Mouse (Mus musculus) neural tube, embryonic 13.5 days (tissue): ENCODE results near the gene Rfx5. TPM values are rescaled to one million over a fixed set of nuclear protein-coding genes. Genes with fewer than 3 reads are reported as not detected.
"Not testable (repeated sequence)": the region's sequence is repeated elsewhere in the genome, so short reads cannot be mapped to it uniquely, and the experiment has no call there.

Experiments used
- ATAC-seq: fragments of 200-750 bp; cut with Nextera tagmentation; 2 replicates; pipeline ENCODE4 v1.8.0; 2017; ENCODE audit warnings: low read depth, mild to moderate bottlenecking, moderate TSS enrichment, moderate library complexity
- H3K27ac ChIP-seq: fragments of 300-500 bp; sonication (generic); replicated peaks from 2 replicates; pipeline ENCODE4 v1.5.1; 2015; ENCODE audit warnings: moderate library complexity, mild to moderate bottlenecking, inconsistent platforms
- H3K27me3 ChIP-seq: fragments of 300-500 bp; sonication (generic); 2 replicates; pipeline ENCODE4 v1.6.1; 2015; ENCODE audit warnings: mild to moderate bottlenecking, inconsistent platforms
- H3K36me3 ChIP-seq: fragments of 300-500 bp; sonication (generic); 2 replicates; pipeline ENCODE4 v1.6.1; 2015; ENCODE audit warnings: mild to moderate bottlenecking, inconsistent platforms
- H3K4me1 ChIP-seq: fragments of 300-500 bp; sonication (generic); replicated peaks from 2 replicates; pipeline ENCODE4 v1.6.1; 2015; ENCODE audit warnings: inconsistent platforms
- H3K4me2 ChIP-seq: fragments of 300-500 bp; sonication (generic); 2 replicates; pipeline ENCODE4 v1.6.1; 2015; ENCODE audit warnings: inconsistent platforms, mild to moderate bottlenecking, moderate library complexity
- H3K4me3 ChIP-seq: fragments of 300-500 bp; sonication (generic); 2 replicates; pipeline ENCODE4 v1.5.1; 2015; ENCODE audit warnings: mild to moderate bottlenecking, inconsistent platforms
- H3K9ac ChIP-seq: fragments of 300-500 bp; sonication (generic); 2 replicates; pipeline ENCODE4 v1.6.1; 2015; ENCODE audit warnings: moderate library complexity, mild to moderate bottlenecking, inconsistent platforms
- H3K9me3 ChIP-seq: fragments of 300-500 bp; sonication (generic); 2 replicates; pipeline ENCODE4 v1.6.1; 2016; ENCODE audit warnings: inconsistent platforms
- WGBS: fragments of 180-500 bp; shearing (Covaris S2); methylation state at CpG from one replicate; pipeline ENCODE4 v1.1.7; 2015; 5-methylcytosine and 5-hydroxymethylcytosine counted together
- polyA plus RNA-seq: library from polyadenylated mRNA; unstranded; fragments of >200 nt; fragmentation: Nextera tagmentation; extraction: Ambion mirVana; gene quantifications from 2 replicates; pipeline ENCODE4 v1.2.1, GENCODE M21; 2015

Rfx5 gene
- polyA plus RNA-seq, 1 experiment from 2014 or later: 5.5 TPM

GRCm38 (mm10) chr3:94942211-94942967 lies 11.5 kb upstream of the Rfx5 start:
- not testable (repeated sequence) for H3K4me2 ChIP-seq, H3K4me3 ChIP-seq, H3K36me3 ChIP-seq, H3K27ac ChIP-seq, H3K9me3 ChIP-seq, H3K9ac ChIP-seq, H3K4me1 ChIP-seq, ATAC-seq, H3K27me3 ChIP-seq
- WGBS: 79% methylated on average over 9 of the region's 9 CpGs

- H3K27me3 ChIP-seq, H3K4me2 ChIP-seq, H3K9me3 ChIP-seq, ATAC-seq, H3K36me3 ChIP-seq, H3K4me1 ChIP-seq, H3K4me3 ChIP-seq, H3K9ac ChIP-seq, H3K27ac ChIP-seq: not testable (repeated sequence)
- WGBS: 29% methylated on average over 4 of the region's 4 CpGs
Measured at GRCm38 (mm10) chr3:94943706-94944105, 10.2 kb upstream of the Rfx5 start.

DNA sequence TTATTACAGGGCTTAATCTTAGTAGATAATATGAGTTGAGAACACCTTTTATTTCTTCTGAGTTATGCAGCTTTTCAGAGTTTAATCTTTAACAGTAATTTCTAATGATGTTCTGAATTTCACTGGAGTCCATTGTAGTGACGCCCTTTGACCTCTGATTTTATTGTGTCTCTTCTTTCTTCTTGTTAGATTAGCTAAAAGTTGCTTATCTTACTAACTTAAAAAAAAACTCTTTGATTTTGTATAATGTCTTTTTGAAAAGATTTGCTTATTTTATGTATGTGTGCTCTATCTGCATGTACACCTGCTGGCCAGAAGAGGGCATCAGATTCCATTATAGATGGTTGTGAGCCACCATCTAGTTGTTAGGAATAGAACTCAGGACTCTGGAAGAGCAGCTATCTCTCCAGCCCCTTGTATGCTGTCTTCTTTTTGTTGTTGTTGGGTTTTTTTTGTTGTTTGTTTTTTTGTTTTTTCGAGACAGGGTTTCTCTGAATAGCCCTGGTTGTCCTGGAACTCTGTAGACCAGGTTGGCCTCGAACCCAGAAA lies 5.7 kb upstream of the Rfx5 start:
- 71% methylated on average over 3 of the region's 3 CpGs for WGBS
- Histone ChIP-seq H3K36me3 (no peaks in the 10 kb centered on the region), H3K9ac (no peak overlapping the region), H3K4me3 (no peak overlapping the region), H3K27me3 (no peaks in the 10 kb centered on the region), H3K4me2 (no peak overlapping the region), H3K9me3 (no peaks in the 10 kb centered on the region), H3K27ac (no peak overlapping the region), H3K4me1 (peaks cover 6% of the 10 kb centered on the region)
- no peak for ATAC-seq

- Histone ChIP-seq H3K4me3 (no peak overlapping the region), H3K36me3 (no peaks in the 10 kb centered on the region), H3K9ac (no peak overlapping the region), H3K27ac (no peak overlapping the region), H3K4me2 (no peak overlapping the region), H3K27me3 (no peaks in the 10 kb centered on the region), H3K9me3 (no peaks in the 10 kb centered on the region), H3K4me1 (peaks cover 12% of the 10 kb centered on the region)
- 84% methylated on average over 3 of the region's 3 CpGs for WGBS
- no peak for ATAC-seq
Measured at GRCm38 (mm10) chr3:94949645-94950044, 4.2 kb upstream of the Rfx5 start.

DNA sequence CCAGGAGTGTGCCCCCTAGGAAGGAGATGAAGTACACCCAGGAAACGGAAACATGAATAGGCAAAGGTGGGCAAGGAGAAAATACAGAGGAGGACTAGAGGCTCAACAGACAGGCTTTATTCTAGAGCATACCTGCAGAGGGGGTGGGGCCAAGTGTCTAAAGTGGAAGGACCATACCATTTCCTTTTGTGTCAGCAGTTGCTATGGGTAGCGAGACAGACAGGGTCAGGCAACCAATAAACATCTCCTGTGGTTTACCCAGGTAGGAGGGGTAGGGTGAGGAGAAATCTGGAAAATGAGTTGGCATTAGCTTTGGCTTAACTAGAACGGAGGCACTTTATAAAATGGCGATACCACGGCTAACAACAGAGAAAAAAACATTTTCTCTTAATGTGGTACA lies 1.1 kb upstream of the Rfx5 start:
- H3K36me3 ChIP-seq: peaks cover 23% of the 10 kb centered on the region
- 72% methylated on average over 5 of the region's 5 CpGs for WGBS
- no peak overlapping the region for H3K9ac ChIP-seq
- H3K4me2 ChIP-seq: peak overlapping the region; percentile 61
- peak overlapping the region; percentile 70 for H3K4me3 ChIP-seq
- H3K27me3 ChIP-seq: no peaks in the 10 kb centered on the region
- peaks cover 24% of the 10 kb centered on the region for H3K4me1 ChIP-seq
- no peak for ATAC-seq
- no peaks in the 10 kb centered on the region for H3K9me3 ChIP-seq
- H3K27ac ChIP-seq: no peak overlapping the region

DNA sequence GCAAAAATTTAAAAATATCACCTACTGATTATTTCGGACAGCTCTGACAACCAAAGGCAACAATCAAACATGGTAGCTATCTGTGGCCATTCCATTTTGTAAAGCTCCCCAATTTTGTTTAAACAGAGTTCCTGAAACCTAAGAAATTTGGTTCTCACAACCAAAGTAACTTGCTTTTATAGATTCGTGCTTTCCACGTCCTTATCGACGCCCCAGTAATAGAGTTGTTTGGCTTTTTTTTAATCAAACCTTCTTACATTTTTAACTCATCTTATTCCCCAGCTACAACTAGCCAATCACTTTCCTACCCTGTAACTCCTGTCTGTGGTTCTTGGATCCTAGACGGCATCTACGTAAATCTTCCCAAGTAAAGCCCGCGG lies 501 bp upstream of the Rfx5 start:
- peak overlapping the region; percentile 61 for H3K4me2 ChIP-seq
- peaks cover 24% of the 10 kb centered on the region for H3K4me1 ChIP-seq
- H3K27me3 ChIP-seq: no peaks in the 10 kb centered on the region
- 17% methylated on average over 9 of the region's 9 CpGs for WGBS
- peak overlapping the region; percentile 96 for H3K27ac ChIP-seq
- H3K9ac ChIP-seq: peak overlapping the region; percentile 87
- H3K36me3 ChIP-seq: peaks cover 28% of the 10 kb centered on the region
- no peak; the same call in 1 of the 2 replicates for ATAC-seq
- peak overlapping the region; percentile 70 for H3K4me3 ChIP-seq
- no peaks in the 10 kb centered on the region for H3K9me3 ChIP-seq

GRCm38 (mm10) chr3:94958295-94958694 lies 4.4 kb downstream of the Rfx5 start:
- Histone ChIP-seq H3K27ac (no peak overlapping the region), H3K27me3 (no peaks in the 10 kb centered on the region), H3K9ac (no peak overlapping the region), H3K4me1 (peaks cover 22% of the 10 kb centered on the region), H3K4me2 (no peak overlapping the region), H3K36me3 (peaks cover 39% of the 10 kb centered on the region), H3K4me3 (no peak overlapping the region), H3K9me3 (no peaks in the 10 kb centered on the region)
- ATAC-seq: no peak
- WGBS: 95% methylated on average over 8 of the region's 8 CpGs

DNA sequence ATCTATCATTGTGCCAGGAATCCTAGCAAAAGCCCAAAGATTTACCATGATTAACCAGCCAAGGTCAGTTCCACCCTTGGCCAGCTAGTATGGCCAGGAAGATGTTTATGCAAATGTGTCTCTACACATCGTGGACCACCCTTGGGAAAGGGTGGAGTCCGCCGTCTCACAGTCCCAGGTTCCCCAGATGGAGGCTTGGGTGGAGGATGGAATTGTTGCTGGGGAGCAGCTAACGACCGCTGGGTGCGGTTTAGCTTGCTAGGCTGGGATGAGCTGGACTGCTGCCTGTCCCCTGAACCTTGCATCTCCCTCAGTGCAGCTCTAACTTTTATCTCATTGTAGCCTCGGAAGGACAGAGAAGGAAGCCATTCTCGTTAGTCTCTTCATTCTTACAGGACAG lies 6.0 kb downstream of the Rfx5 start:
- Histone ChIP-seq H3K4me3 (no peak overlapping the region), H3K9me3 (no peaks in the 10 kb centered on the region), H3K27me3 (no peaks in the 10 kb centered on the region), H3K4me1 (peaks cover 16% of the 10 kb centered on the region), H3K9ac (no peak overlapping the region), H3K36me3 (peaks cover 39% of the 10 kb centered on the region), H3K27ac (no peak overlapping the region), H3K4me2 (no peak overlapping the region)
- 41% methylated on average over 8 of the region's 8 CpGs for WGBS
- ATAC-seq: no peak

DNA sequence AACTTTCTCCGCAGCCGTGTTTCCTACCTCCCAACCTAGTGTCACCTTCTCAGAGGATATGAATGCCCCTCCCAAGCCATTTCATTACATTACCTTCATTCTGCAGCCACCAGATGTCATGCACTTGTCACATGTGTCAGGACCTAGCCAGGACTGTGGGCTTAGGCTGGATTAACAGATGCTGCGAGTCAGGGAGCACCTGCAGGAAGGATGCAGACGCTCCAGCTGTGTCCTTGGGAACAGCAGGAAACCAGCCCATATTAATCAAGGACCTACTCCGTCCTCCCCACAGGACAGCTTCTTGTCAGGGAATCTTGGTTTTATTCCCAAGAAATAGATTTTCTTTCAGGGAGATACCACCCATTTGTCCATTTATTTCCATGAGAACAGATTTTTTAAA lies 6.4 kb downstream of the Rfx5 start:
- Histone ChIP-seq H3K4me2 (no peak overlapping the region), H3K27ac (no peak overlapping the region), H3K9me3 (no peaks in the 10 kb centered on the region), H3K4me1 (peaks cover 11% of the 10 kb centered on the region), H3K4me3 (no peak overlapping the region), H3K9ac (no peak overlapping the region), H3K27me3 (no peaks in the 10 kb centered on the region), H3K36me3 (peaks cover 39% of the 10 kb centered on the region)
- 49% methylated on average over 5 of the region's 5 CpGs for WGBS
- no peak for ATAC-seq

GRCm38 (mm10) chr3:94964989-94965388 lies 11.1 kb downstream of the Rfx5 start:
- 97% methylated on average over 1 of the region's 1 CpGs for WGBS
- Histone ChIP-seq H3K4me3 (no peak overlapping the region), H3K27me3 (no peaks in the 10 kb centered on the region), H3K4me2 (no peak overlapping the region), H3K9ac (no peak overlapping the region), H3K4me1 (0 out of 2 replicates have a peak, but pooled peaks cover 4% of the 10 kb centered on the region), H3K9me3 (no peaks in the 10 kb centered on the region), H3K36me3 (no peaks in the 10 kb centered on the region), H3K27ac (no peak overlapping the region)
- no peak for ATAC-seq

DNA sequence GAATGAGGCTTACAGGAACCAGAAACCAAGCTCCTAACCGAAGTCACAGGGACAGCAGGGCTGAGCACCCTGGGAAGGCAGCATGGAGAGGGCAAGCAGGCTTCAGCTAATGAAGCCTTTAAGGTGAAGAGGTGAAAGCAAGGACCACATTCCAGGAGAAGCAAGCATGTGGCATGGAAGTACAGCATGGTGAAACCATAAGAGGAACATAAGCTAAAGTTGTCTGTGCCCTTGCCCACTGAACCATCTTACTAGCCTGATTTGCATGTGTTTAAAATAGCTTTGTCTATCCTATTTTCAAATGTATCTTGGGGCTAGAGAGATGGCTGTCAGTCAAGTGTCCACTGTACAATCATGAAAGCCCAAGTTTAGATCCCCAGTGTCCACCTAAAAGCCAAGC lies 12.0 kb downstream of the Rfx5 start:
- H3K4me3 ChIP-seq: no peak overlapping the region

GRCm38 (mm10) chr3:94972552-94972951 lies 18.7 kb downstream of the Rfx5 start:
- peaks cover 5% of the 10 kb centered on the region; the same call in 1 of the 2 replicates for H3K36me3 ChIP-seq
- WGBS: 87% methylated on average over 3 of the region's 3 CpGs
- ATAC-seq: no peak

More for the DNA sequence above, 12.0 kb downstream of the Rfx5 start:
- H3K27ac ChIP-seq: no peak overlapping the region
- H3K9ac ChIP-seq: no peak overlapping the region
- H3K9me3 ChIP-seq: no peaks in the 10 kb centered on the region
- H3K4me1 ChIP-seq: no peaks in the 10 kb centered on the region
- WGBS: 79% methylated on average over 1 of the region's 1 CpGs
- H3K27me3 ChIP-seq: no peaks in the 10 kb centered on the region
- no peak for ATAC-seq
- H3K36me3 ChIP-seq: no peaks in the 10 kb centered on the region
- H3K4me2 ChIP-seq: no peak overlapping the region

GRCm38 (mm10) chr3:94973620-94974019 lies 19.7 kb downstream of the Rfx5 start:
- Histone ChIP-seq H3K4me2 (peak overlapping the region; percentile 82), H3K4me1 (peaks cover 22% of the 10 kb centered on the region), H3K27me3 (no peaks in the 10 kb centered on the region), H3K9me3 (no peaks in the 10 kb centered on the region), H3K9ac (no peak overlapping the region), H3K27ac (no peak overlapping the region), H3K36me3 (peaks cover 10% of the 10 kb centered on the region; the same call in 1 of the 2 replicates), H3K4me3 (peak overlapping the region; percentile 87; the same call in 1 of the 2 replicates)
- no peak for ATAC-seq
- 90% methylated on average over 5 of the region's 5 CpGs for WGBS

More at GRCm38 (mm10) chr3:94972552-94972951, 18.7 kb downstream of the Rfx5 start:
- Histone ChIP-seq H3K4me2 (no peak overlapping the region), H3K27ac (no peak overlapping the region), H3K4me3 (no peak overlapping the region), H3K4me1 (peaks cover 22% of the 10 kb centered on the region), H3K9me3 (no peaks in the 10 kb centered on the region), H3K27me3 (no peaks in the 10 kb centered on the region), H3K9ac (no peak overlapping the region)
